Mouse (Mus musculus) G1E (cell line): ENCODE results near the gene Phldb1.

Source experiments
- CTCF ChIP-seq: IDR thresholded peaks from 2 replicates; pipeline ENCODE4 v1.5.1; 2012; ENCODE audit warnings: low read depth, low read length, inconsistent platforms, mixed read lengths
- GATA1 ChIP-seq: IDR thresholded peaks from 2 replicates; pipeline ENCODE4 v1.6.1; 2012; ENCODE audit warnings: borderline replicate concordance, low read length, inconsistent platforms, mixed read lengths

- TF ChIP-seq CTCF = no peak
- no peak for TF ChIP-seq GATA1
Measured at GRCm38 (mm10) chr9:44723521-44724041, 11.4 kb downstream of the Phldb1 start.
